Mouse (Mus musculus) 3T3-L1 (cell line): ENCODE results near the gene Tbce.
"Not testable (repeated sequence)": the region's sequence is repeated elsewhere in the genome, so short reads cannot be mapped to it uniquely, and the experiment has no call there.

Experiments used
- DNase-seq: peaks from one replicate; pipeline ENCODE4 v3.0.0-alpha.2; 2015; ENCODE audit warnings: low read depth, low spot score

Gene Tbce

GRCm38 (mm10) chr13:14034073-14034348, 5.4 kb downstream of the Tbce start:
- DNase-seq: peak; percentile 57

DNA sequence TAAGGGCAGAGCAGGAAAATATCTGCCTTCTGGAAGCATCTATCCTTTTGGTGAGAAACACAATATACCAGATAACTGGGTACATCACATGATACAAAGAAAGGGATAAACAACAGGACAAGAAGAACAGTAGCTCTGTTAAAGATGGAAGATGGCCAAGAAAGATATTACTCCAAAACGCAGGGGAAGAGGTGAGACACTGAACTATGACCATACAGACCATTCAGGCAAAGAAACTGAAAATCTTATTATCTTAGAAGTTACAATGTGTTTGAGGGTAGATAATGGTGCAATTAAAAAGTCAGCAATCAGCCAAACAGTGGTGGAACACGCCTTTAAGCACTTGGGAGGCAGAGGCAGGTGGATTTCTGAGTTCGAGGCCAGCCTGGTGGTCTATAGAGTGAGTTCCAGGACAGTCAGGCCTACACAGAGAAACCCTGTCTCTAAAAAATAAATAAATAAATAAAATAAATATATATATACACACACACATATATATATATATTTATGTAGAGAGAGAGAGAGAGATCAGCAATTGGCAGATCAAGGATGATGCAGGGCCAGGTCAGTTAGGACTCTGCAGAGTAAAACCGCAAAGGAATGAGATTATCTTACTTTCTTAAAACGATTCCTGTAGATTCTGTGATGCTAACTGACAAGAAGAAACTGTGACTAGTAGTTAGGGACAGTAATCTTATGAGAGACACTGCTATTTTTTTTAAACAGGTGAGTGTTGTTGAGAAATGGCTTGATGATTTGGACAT, 5.9 kb downstream of the Tbce start:
- DNase-seq: no peak

GRCm38 (mm10) chr13:14026154-14026820, 13.2 kb downstream of the Tbce start:
- DNase-seq: no peak

DNA sequence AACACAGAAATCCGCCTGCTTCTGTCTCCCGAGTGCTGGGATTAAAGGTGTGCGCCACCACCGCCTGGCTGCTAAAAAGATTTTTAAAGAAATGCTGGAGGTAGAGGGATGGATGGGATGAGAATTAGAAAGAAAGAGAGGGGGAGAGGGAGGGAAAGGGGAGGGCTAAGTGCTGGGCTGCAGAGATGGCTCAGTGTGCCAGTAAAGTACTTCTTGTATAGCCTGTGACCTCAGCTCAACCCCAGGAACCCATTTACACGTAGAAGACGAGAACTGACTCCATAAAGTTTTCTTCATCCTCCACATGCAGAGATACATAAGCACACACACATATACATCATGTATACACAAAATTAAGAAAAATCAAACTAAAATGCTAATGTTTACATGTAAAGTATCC, 13.9 kb downstream of the Tbce start:
- no peak for DNase-seq

DNA sequence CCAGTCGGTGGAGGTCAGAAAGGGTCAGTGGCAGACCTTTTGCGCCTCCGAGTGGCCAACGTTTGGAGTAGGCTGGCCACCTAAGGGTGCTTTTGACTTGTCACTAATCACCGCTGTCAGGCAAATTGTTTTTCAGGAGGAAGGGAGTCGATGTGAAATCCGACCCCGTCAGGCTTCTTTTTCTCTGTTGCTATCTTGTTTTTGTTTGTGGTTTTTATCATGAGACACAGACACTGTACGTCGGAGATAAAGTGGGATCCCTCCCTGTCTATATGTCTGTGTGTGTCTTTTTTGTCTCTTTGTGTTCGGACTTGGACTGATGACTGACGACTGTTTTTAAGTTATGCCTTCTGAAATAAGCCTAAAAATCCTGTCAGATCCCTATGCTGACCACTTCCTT, 18.0 kb downstream of the Tbce start:
- DNase-seq: not testable (repeated sequence)

DNA sequence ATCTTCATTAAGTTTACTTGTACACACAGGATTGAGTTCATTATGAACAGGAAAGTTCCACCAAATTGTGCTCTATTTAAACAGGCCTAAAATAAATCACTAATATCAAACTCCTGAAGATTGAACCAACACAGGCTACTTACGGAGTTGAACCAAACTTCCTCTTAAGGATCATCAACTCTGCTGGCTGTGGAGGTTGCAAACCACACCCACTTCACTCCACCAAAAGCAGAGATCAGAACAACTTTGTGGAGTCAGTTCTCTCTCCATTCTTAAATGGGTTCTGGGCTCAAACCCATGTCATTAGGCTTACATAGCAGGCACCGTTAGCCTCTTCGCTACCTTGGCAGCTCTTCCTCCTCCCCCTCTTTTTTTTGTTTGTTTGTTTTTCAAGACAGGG, 20.6 kb downstream of the Tbce start:
- DNase-seq: no peak

GRCm38 (mm10) chr13:14018283-14018682, 21.2 kb downstream of the Tbce start:
- no peak for DNase-seq

DNA sequence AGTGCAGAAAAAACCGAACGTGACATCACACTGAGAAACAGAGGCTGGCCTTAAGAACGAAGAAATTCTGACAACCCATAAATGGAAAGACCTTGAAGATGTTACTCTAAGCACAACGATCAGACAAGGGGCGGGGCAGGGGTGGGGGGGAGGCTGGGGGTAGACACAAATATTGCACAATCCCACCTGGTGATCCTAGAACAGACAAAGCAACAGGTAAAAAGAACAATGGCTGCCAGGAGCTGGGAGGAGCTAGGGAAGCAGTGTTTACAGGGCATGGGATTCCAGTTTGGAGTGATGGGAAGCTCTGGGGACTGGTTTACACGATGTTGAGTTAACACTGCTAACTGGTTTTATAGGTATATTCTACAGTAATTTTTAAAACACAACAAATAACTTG, 23.8 kb downstream of the Tbce start:
- no peak for DNase-seq

- DNase-seq: no peak
These were observed 24.9 kb downstream of the Tbce start for GRCm38 (mm10) chr13:14014540-14014939.

GRCm38 (mm10) chr13:14014001-14014400, 25.4 kb downstream of the Tbce start:
- no peak for DNase-seq

DNA sequence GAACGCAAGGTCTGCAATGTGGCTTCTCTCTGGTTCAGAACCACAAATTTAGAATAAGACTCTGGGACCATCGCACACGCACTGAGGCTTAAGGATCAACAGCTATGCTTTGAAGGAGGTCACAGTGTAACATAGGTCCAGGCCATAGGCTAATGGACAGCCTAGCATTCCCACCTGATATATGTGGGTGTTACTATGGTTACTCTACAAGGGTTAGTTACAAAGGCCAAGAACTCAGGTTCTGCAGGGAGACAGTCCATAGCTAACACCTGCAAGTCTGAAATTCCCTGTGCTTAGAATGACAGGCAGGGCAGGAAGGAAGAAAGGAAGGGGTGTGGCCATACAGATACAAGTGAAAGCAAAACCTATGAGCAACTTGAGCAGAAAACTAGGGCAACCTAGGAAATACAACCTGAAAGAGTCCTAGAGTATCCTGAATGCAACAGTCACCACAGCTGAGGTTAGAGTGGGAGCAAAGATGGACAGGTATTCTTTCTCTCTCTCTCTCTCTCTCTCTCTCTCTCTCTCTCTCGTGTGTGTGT, 27.9 kb downstream of the Tbce start:
- DNase-seq: no peak

- no peak for DNase-seq
These were observed 33.4 kb downstream of the Tbce start for GRCm38 (mm10) chr13:14006056-14006455.

GRCm38 (mm10) chr13:14004999-14005398, 34.4 kb downstream of the Tbce start:
- no peak for DNase-seq

- peak; percentile 44 for DNase-seq
These were observed 35.4 kb downstream of the Tbce start for GRCm38 (mm10) chr13:14004086-14004485.

DNA sequence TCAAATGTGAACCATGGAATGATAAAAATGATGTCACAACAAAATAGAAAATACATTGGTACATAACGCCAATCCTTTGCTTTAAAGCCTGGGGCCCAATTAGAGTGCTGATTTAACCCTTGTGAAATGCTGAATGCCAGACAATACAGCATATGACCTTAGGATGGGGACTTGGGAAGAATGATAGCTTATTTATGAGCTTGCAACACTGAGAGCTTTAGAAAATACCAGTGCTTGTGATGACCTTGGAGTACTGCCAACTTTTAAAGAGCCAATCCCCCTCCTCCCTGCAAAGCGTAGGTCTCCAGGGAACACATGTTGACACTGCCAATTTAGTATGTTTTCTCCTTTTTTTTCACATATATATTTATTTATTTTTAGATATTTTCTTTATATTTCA, 36.7 kb downstream of the Tbce start:
- DNase-seq: no peak

GRCm38 (mm10) chr13:13997476-13997875, 42.0 kb downstream of the Tbce start:
- DNase-seq: no peak

GRCm38 (mm10) chr13:13995046-13995445, 44.4 kb downstream of the Tbce start:
- DNase-seq: no peak

DNA sequence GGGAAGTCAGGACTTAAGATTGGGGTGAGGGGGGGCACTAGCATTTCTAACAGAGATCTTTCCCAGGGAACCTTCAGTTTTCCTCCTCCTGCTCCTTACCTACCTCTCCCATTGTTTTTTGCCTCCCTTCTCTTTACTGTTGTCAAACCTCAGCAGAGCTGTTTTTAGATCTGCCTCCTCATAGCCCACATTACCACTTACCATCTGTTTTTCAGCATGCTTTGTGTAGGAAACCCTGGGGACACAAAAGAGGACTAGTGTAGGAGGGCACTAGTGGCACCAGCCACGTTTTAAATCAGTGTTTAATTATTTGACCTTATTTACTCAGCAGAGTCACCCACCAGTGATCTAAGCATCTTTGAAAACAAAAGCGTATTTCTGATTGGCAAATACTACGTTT, 46.4 kb downstream of the Tbce start:
- no peak for DNase-seq

GRCm38 (mm10) chr13:13990391-13990790, 49.0 kb downstream of the Tbce start:
- peak; percentile 20 for DNase-seq

DNA sequence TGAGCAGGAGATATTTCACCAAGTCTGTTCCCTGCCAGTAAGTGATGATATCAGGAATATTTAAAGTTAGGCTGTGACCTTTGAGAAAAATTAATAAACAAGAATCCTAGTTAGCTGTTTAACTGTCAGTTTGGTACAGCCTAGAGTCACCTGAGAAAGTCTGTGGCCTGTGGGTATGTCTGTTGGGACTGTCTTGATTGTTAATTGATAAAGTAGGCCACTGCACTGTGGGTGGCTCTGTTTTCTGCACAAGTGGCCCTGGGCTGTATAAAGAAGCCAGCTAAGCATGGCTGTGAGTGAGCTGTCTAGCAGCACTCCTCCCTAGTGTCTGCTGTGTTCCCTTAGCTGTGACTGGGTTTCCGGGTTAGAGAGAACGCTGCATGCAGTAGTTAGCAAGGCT, 50.3 kb downstream of the Tbce start:
- DNase-seq: no peak

DNA sequence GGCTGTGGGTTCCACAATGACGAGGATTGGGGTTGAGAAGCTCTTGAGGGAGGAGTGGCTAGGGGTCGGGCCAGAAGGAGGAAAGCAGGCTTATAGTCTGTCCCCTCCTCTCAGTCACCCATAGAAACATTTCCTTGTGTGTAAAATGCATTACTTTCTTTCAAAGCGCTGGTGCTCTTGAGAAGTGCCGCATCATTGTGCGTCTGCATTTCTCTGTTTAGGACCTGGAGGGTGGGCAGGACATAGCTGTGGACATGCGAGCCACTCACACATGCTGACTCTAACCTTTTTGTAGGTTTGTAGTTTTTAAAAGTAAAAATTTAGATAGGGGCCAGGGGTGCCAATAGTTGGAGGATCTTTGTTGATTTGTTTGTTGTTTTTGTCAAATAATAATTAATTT, 55.9 kb downstream of the Tbce start:
- DNase-seq: no peak

- DNase-seq: not testable (repeated sequence)
These were observed 57.6 kb downstream of the Tbce start for GRCm38 (mm10) chr13:13981842-13982241.

- peak; percentile 8 for DNase-seq
These were observed 69.6 kb downstream of the Tbce start for GRCm38 (mm10) chr13:13969796-13970195.
